Mouse (Mus musculus) retina, embryonic 14.5 days (tissue): Measurements from ENCODE around the gene Etl4.
"Not testable (repeated sequence)": the region's sequence is repeated elsewhere in the genome, so short reads cannot be mapped to it uniquely, and the experiment has no call there.

Experiments
- DNase-seq: peaks from one replicate; pipeline ENCODE4 v3.0.0-alpha.2; 2015; ENCODE audit warnings: low spot score

Etl4 gene

GRCm38 (mm10) chr2:20654058-20654457, 744.5 kb downstream of the Etl4 start:
- DNase-seq, result no peak

DNA sequence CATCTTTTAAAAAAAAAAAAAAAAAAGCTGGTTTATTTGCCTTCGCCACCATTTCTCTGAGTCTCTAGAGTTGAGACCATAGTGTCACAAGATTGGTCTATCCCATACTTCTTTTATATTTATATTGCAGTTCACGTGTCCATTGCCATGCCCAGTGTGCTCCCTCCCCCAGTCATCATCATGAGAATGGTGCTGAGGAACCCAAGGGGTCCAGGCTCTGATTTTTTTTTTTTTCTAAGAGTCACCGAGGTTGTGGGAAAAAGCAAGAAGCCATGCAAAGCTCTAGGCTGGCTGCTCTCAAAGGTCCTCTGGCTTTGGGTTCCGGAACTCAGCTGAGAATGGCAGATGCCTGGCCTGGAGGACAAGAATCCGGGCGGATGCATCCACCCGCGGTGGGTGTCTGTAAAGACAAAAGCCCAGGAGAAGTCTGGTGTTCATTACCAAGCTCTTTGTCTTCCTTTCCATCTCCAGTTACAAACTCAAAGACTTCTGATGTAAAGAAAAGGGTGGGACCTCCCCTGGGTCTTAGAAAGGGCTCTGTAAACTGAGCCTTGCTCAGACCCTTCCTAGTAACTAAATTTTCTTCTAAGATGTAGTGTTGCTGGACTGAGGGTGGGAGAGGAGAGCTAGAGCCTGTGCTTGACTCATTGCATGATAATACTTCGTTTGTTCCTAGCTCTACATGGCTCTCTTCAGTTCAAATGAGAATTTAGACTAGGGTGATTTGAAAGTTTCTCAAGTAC, 745.2 kb downstream of the Etl4 start:
- no peak for DNase-seq

- no peak for DNase-seq
These were observed 745.7 kb downstream of the Etl4 start for GRCm38 (mm10) chr2:20655341-20655612.

GRCm38 (mm10) chr2:20657856-20658255, 748.3 kb downstream of the Etl4 start:
- DNase-seq, result no peak

DNA sequence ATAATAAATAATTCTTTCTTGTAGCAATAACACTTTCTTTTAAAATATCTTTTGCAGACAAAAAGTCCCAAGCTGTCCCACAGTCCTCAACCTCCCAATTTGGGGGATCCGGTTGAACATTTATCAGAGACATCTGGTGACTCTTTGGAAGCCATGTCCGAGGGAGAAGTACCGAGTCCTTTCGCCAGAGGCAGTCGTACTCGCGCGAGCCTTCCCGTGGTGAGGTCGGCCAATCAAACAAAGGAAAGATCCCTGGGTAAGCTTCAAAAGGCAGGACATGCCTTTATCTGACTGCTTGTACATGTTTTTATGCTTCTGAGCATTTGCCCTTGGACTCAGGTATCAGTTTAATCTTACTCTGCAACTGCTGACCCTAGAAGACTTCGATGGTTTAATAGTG, 752.3 kb downstream of the Etl4 start:
- DNase-seq, result no peak

GRCm38 (mm10) chr2:20662696-20663095, 753.1 kb downstream of the Etl4 start:
- DNase-seq, result no peak

DNA sequence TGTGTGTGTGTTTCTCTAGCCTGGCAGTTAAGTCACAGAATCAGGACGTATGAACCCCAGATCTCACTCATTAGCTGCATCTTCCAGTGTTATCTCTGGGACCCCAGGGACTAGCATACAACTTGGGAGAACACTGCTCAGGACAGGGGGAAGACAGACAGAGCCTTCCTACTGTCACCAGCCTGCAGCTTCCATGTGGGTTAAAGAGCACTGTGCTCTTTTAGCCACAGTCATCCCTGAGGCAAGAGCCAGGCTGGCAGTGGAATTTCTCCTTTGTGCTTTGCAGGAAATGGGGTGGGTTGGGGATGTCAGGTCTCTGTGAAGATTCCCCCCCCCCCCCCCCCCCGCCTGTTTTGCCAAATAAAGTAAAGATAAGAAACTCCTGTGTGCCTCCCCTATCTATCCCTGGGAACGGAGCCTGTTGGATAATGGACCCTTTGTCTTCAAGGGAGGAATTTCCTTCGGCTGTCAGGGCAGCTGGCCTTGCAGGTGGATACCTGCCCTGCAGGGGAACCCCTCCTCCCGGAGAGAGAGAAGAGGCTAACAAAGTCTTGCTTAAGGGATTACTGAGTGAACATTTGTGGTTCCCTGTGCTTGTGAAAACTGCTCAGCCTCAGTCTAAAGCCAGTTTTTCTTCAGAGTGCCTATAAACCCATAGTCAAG, 755.9 kb downstream of the Etl4 start:
- DNase-seq, result no peak

DNA sequence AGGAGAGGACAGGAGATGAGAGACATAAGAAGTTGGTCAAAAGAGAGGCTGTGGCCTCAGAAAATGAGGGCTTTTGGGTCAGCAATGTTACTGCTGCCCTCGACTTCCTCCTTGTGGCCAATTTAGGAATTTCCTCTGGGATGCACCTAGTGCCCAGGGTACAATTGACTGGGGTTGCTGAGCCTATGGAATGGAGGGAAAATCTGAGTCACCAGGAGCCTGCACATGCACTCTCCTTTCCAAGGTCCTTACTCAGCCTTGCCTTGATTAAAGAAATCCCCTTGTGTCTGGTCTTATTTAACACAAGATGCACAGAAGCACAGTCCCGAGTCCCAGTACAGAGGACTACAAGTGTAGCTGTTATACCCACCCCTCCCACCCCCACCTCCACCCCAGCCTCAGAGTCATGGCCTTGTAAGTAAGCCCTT, 756.5 kb downstream of the Etl4 start:
- DNase-seq, result peak; percentile 84

DNA sequence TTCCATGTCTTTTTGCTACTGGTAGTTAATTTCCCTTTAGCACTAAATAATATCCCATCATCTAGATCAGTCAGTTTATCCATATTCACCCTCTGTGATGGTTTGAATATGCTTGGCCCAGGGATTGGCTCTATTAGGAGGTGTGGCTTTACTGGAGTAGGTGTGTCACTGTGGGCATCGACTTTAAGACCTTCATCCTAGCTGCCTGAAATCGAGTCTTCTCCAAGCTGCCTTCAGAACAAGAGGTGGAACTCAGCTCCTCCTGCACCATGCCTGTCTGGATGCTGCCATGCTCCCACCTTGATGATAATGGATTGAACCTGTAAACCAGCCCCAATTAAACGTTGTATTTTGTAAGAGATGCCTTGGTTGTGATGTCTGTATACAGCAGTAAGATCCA, 758.3 kb downstream of the Etl4 start:
- no peak for DNase-seq

GRCm38 (mm10) chr2:20668276-20669030, 758.9 kb downstream of the Etl4 start:
- DNase-seq, result not testable (repeated sequence)

DNA sequence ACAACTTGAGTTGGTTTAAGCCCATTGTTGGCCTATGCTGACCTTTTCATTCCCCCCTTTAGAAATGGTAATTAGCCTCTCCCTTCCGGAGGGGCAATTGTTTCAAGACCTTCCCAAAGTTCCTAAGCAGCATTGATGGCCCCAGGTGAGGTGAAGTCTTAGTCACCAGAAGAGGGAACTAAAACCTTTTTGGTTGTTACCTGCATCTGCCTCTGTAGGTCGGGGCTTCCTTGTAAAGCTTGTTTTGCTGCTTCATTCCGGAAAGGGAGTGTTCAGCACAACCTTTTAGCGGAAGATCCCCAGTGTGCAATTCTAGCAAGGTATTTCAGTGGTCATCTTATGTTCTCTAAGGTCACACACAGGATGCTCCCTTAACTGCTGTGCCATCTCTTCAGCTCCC, 759.8 kb downstream of the Etl4 start:
- no peak for DNase-seq

- DNase-seq, result no peak
These were observed 762.1 kb downstream of the Etl4 start for GRCm38 (mm10) chr2:20671546-20672255.

- DNase-seq, result no peak
These were observed 762.7 kb downstream of the Etl4 start for GRCm38 (mm10) chr2:20672281-20672680.

DNA sequence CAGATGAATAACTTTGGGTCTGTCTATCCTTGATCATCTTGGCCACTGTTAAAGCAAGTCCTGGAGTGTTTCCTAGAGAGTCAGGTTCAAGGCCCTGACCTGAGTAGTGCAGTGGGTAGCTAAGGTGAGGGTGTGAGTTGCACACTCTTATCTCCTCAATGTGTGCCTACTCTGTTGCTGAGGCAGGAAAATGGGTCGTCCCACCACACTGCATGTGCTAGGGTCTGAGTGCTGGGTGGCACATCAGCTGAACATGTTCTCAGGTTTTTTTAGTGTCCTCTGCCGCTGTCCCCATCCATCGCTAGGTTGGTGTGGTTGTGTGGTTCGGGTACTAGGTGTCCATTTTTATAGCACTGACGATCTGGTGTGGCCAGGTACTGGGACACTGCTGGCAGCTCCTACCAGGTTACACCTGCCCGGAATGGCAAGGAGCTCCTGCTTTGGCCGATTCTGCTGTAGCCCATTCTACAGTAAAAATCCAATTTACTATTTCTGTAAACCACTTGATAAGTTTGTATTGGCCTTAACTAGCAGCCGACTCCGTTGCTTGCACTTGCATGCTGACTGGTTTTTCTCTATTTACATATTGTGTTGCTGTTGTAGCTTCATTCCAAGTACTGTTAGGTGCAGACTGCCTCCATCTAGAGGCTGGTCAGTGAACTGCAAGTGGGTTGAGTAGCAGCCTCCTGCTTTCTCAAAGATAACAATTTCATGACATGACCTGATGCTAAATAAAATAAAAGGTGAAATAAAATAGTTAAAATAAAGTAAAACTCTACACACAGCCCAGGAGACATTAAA, 763.4 kb downstream of the Etl4 start:
- DNase-seq, result peak; percentile 80

DNA sequence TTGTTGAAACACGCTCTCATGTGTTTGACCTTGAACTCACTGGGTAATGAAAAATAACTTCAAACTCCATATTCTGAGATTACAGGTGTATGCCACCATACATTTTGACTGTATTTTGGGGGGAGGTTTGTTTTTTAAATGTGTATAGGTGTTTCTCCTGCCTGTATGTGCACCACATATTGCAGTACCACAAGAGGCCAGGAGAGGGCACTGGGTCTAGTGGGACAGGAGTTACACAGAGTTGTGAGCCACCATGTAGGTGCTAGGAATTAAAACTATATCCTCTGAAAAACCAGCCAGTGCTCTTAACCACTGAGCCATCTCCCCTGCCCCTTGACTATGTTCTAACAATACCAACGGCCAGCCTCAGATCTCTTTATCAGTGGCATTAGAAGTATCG, 766.8 kb downstream of the Etl4 start:
- DNase-seq, result no peak

GRCm38 (mm10) chr2:20678793-20679192, 769.2 kb downstream of the Etl4 start:
- no peak for DNase-seq

- not testable (repeated sequence) for DNase-seq
These were observed 772.6 kb downstream of the Etl4 start for GRCm38 (mm10) chr2:20682203-20682602.

DNA sequence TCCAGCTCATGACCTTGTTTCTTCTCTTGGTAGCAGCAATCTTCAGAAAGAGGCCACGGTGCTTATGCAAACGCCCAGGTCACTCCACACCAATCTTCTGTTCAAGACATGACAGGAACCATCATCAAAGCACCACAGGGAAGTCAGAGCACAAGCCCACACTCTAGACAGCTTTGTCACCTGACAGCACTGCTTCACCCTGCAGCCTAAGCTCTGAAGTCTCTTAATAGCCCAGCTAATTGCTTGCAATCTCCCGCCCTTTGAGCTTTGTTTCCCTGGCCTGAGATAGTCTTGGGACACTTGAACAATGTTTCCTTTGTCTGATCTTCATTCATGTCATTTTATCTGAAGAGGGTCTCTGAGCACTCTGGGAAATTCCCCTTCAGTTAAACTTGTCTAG, 779.8 kb downstream of the Etl4 start:
- peak; percentile 66 for DNase-seq

DNA sequence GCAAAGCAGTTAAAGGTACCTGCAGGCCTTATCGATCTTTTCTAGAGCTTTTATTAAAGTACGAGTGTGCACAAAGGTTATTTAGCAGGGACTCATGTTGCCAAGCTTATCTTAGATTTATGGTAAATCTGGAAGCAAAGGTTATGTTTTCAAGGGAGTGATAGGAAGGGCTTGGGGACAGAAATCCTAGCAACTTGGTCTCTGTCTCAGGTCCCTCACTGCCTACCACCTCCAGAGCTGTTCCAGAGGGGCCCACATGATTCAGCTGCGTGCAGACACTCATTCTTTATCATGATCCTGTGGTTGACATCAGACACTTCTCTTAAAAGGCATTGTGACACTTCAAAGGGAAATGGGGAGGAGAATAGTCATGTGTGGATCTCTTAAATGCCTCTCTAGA, 783.3 kb downstream of the Etl4 start:
- no peak for DNase-seq

- DNase-seq, result no peak
These were observed 784.2 kb downstream of the Etl4 start for GRCm38 (mm10) chr2:20693772-20694171.

- DNase-seq, result no peak
These were observed 788.1 kb downstream of the Etl4 start for GRCm38 (mm10) chr2:20697719-20698118.

GRCm38 (mm10) chr2:20705110-20705509, 795.5 kb downstream of the Etl4 start:
- no peak for DNase-seq
